Mouse (Mus musculus) hindbrain, embryonic 12.5 days (tissue): ENCODE measurements around the gene Camta1. TPM values are rescaled to one million over a fixed set of nuclear protein-coding genes. Genes with fewer than 3 reads are reported as not detected.

Source experiments
- ATAC-seq: fragments of 200-750 bp; cut with Nextera tagmentation; 2 replicates; pipeline ENCODE4 v1.8.0; 2017; ENCODE audit warnings: moderate TSS enrichment; ENCODE audit not compliant: low FRiP score
- H3K27ac ChIP-seq: fragments of 300-500 bp; sonication (generic); 2 replicates; pipeline ENCODE4 v1.5.1; 2016; ENCODE audit warnings: mild to moderate bottlenecking
- H3K27me3 ChIP-seq: fragments of 300-500 bp; sonication (generic); 2 replicates; pipeline ENCODE4 v1.6.1; 2016; ENCODE audit warnings: mild to moderate bottlenecking
- H3K36me3 ChIP-seq: fragments of 300-500 bp; sonication (generic); 2 replicates; pipeline ENCODE4 v1.6.1; 2016; ENCODE audit warnings: mild to moderate bottlenecking
- H3K4me1 ChIP-seq: fragments of 300-500 bp; sonication (generic); 2 replicates; pipeline ENCODE4 v1.6.1; 2016
- H3K4me2 ChIP-seq: fragments of 300-500 bp; sonication (generic); replicated peaks from 2 replicates; pipeline ENCODE4 v1.6.1; 2016; ENCODE audit warnings: mild to moderate bottlenecking
- H3K4me3 ChIP-seq: fragments of 300-500 bp; sonication (generic); 2 replicates; pipeline ENCODE4 v1.5.1; 2016; ENCODE audit warnings: mild to moderate bottlenecking
- H3K9ac ChIP-seq: fragments of 300-500 bp; sonication (generic); 2 replicates; pipeline ENCODE4 v1.6.1; 2016; ENCODE audit warnings: mild to moderate bottlenecking, moderate library complexity
- H3K9me3 ChIP-seq: fragments of 300-500 bp; sonication (generic); replicated peaks from 2 replicates; pipeline ENCODE4 v1.6.1; 2016; ENCODE audit warnings: mild to moderate bottlenecking
- WGBS: fragments of 180-500 bp; shearing (Covaris S2); methylation state at CpG from one replicate; pipeline ENCODE4 v1.1.7; 2016; 5-methylcytosine and 5-hydroxymethylcytosine counted together
- polyA plus RNA-seq: library from polyadenylated mRNA; unstranded; fragments of >200 nt; fragmentation: Nextera tagmentation; extraction: Ambion mirVana; gene quantifications from 2 replicates; pipeline ENCODE4 v1.2.1, GENCODE M21; 2016

Camta1 gene
- polyA plus RNA-seq, 1 experiment from 2014 or later: 136 TPM

DNA sequence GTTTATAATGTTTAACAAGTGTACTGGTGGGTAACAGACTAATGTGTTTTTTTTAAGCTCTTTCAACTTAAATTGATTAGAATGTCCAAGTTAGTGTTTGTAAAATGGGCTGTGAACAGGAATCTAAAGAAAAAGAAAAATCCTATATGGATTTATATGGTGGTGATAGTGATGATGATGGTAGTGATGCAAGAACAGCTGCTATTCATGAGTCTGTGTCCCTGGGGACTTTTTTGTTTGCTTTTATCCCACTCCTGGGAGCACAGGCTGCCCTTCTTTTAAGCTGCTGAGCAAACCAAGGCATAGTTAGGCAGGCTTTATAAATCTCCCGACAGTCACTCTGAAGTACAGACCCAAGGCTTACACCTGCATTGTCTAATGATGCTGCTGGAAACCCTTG, 928.2 kb downstream of the Camta1 start:
- no peak for ATAC-seq
- Histone ChIP-seq H3K4me1 (no peaks in the 10 kb centered on the region), H3K9me3 (no peaks in the 10 kb centered on the region), H3K9ac (no peak overlapping the region), H3K27me3 (no peaks in the 10 kb centered on the region), H3K36me3 (no peaks in the 10 kb centered on the region), H3K4me3 (no peak overlapping the region), H3K27ac (no peak overlapping the region), H3K4me2 (no peak overlapping the region)
- WGBS: 70% methylated on average over 1 of the region's 1 CpGs

DNA sequence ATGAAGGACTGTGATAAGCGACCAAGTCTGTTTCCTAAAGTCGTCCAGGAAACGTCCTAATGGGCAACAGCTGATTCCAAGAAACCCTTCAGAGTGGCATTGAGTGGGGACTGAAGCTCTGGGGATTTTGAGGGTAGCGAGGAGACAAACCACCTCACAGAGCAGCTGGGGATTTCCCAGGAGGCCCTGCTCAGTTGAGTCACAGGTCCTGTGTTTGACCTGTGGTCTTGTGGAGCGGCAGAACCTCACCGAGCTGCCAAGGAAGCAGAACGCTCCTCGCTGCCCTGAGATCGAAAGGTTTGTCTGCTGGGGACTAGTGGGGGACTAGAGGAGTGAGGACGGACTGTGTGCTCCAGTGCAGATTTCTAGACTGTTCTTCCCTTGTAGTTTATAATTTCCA, 933.9 kb downstream of the Camta1 start:
- H3K4me3 ChIP-seq: no peak overlapping the region
- no peak overlapping the region for H3K27ac ChIP-seq
- no peak for ATAC-seq
- peaks cover 3% of the 10 kb centered on the region; the same call in 1 of the 2 replicates for H3K4me1 ChIP-seq
- 64% methylated on average over 10 of the region's 10 CpGs for WGBS
- no peaks in the 10 kb centered on the region for H3K36me3 ChIP-seq
- no peak overlapping the region for H3K4me2 ChIP-seq
- H3K27me3 ChIP-seq: no peaks in the 10 kb centered on the region
- no peak overlapping the region for H3K9ac ChIP-seq
- no peaks in the 10 kb centered on the region for H3K9me3 ChIP-seq

DNA sequence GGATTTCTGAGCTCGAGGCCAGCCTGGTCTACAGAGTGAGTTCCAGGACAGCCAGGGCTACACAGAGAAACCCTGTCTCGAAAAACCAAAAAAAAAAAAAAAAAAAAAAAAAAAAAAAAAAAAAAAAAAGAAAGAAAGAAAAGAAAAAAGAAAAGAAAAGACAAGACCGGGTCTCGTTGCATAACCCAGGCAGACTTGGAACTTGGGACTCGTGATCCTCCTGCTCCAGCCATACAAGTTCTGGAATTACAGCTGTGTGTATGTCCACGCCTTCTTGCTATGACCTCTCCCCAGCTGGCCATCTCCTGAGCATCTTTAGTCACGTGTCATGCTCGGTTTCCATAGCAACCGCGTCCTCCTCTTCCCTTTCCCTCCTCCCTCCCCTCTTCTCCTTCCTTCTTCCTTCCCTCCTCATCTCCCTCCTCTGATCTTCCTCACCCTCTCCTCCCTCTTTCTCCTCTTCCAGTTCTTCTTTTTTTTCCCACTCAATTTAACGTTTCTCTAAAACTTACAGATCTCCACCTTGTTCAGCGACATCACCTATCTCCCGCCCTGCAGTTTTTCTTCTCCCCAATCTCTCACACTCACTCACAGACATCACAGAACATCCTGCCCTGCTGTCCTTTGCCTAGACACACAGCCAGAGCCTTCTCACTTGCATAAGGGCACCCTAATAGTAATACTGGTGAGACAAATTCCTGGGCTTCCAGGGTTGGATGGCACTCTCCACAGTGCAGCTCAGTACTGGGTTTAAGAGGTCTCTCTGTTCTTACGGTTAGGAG, 934.6 kb downstream of the Camta1 start:
- H3K27me3 ChIP-seq: no peaks in the 10 kb centered on the region
- H3K4me3 ChIP-seq: no peak overlapping the region
- H3K27ac ChIP-seq: no peak overlapping the region
- H3K4me1 ChIP-seq: peaks cover 3% of the 10 kb centered on the region; the same call in 1 of the 2 replicates
- H3K36me3 ChIP-seq: no peaks in the 10 kb centered on the region
- H3K9me3 ChIP-seq: no peaks in the 10 kb centered on the region
- ATAC-seq: no peak
- H3K4me2 ChIP-seq: no peak overlapping the region
- H3K9ac ChIP-seq: no peak overlapping the region
- WGBS: 51% methylated on average over 14 of the region's 14 CpGs

DNA sequence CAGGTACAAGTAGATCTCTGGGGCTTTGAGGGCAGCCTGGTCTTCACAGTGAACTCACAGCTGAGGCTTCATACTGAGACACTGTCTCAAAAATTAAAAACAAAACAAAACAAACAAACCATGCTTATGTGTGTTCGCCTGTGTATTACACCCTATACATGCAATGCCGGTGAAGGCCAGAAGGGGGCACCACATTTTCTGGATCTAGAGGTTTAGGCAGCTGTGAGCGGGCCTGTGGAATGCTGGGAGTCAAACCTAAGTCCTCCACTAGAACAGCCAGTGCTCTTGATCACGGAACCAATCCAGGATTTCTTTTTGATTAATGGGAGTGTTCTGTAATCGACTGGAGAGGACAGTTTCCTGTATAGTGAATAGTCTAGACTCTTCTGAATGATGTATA, 935.8 kb downstream of the Camta1 start:
- H3K4me2 ChIP-seq: no peak overlapping the region
- no peaks in the 10 kb centered on the region for H3K36me3 ChIP-seq
- no peaks in the 10 kb centered on the region for H3K27me3 ChIP-seq
- WGBS: 50% methylated on average over 5 of the region's 5 CpGs
- H3K9ac ChIP-seq: no peak overlapping the region
- H3K4me1 ChIP-seq: peaks cover 3% of the 10 kb centered on the region; the same call in 1 of the 2 replicates
- H3K27ac ChIP-seq: no peak overlapping the region
- no peak for ATAC-seq
- no peak overlapping the region for H3K4me3 ChIP-seq
- H3K9me3 ChIP-seq: no peaks in the 10 kb centered on the region

DNA sequence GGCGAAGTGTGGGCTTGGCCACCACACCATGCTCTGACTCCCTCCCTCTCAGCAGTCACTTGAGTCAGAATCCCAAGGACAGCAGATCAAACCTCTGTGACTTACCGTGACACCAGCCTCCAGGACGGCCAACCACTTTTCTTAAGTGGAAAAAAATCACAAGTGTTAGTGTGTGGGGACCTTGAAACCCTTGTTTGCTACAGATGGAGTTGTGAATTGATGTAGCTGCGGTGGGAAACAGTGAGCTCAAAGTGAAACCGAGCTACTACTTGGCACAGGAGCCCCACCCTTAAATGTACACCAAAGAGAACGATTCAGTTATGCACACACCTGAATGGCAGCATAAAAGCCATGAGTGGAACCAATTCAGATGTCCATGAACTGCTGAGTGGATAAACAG, 936.7 kb downstream of the Camta1 start:
- ATAC-seq: no peak
- Histone ChIP-seq H3K4me2 (no peak overlapping the region), H3K4me3 (no peak overlapping the region), H3K9me3 (no peaks in the 10 kb centered on the region), H3K9ac (no peak overlapping the region), H3K36me3 (no peaks in the 10 kb centered on the region), H3K27ac (no peak overlapping the region), H3K27me3 (no peaks in the 10 kb centered on the region), H3K4me1 (peaks cover 3% of the 10 kb centered on the region; the same call in 1 of the 2 replicates)
- WGBS: 87% methylated on average over 6 of the region's 6 CpGs

DNA sequence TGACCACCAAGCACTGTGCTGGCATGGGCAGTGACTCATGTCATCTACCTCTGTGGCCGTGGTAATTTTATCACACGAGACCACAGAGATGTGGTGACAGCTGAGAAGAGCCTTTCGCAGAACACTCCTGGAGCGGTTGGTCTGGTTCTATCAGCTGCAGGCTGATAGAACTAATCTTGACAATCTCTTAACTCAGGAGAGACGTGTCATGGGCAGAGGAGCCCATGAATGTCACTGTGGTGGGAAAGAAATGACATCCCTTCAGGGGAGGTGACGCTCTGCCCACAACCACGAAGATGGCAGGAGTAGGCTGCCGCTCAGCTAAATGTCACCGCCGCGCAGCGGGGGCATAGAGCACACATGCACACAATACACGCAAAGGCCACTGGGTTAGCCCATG, 937.4 kb downstream of the Camta1 start:
- Histone ChIP-seq H3K4me3 (no peak overlapping the region), H3K9me3 (no peaks in the 10 kb centered on the region), H3K36me3 (no peaks in the 10 kb centered on the region), H3K4me1 (peaks cover 3% of the 10 kb centered on the region; the same call in 1 of the 2 replicates), H3K9ac (no peak overlapping the region), H3K27me3 (no peaks in the 10 kb centered on the region), H3K27ac (no peak overlapping the region), H3K4me2 (no peak overlapping the region)
- ATAC-seq: no peak
- 82% methylated on average over 13 of the region's 13 CpGs for WGBS

DNA sequence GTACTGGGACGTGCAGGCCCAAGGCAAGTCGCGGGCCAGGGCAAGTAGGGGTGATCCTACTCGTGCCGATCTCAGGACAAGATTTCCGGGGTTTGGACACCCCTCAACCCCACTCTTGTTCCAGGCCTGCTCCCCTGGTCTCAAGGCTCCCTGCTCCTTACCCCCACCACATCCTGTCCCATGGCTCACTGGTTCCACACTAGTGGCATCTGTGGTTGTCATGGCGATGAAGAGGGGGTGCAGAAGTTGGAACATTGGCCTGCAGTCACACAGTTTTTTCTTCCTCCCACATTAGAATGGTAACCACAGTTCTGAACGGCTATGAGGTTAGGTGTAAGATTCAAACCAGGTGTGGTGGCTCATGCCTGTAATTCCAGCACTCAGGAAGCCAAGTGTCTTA, 940.5 kb downstream of the Camta1 start:
- no peaks in the 10 kb centered on the region for H3K9me3 ChIP-seq
- no peak for ATAC-seq
- no peak overlapping the region for H3K4me2 ChIP-seq
- H3K27ac ChIP-seq: no peak overlapping the region
- WGBS: 88% methylated on average over 8 of the region's 8 CpGs
- no peaks in the 10 kb centered on the region for H3K36me3 ChIP-seq
- no peak overlapping the region for H3K9ac ChIP-seq
- H3K4me3 ChIP-seq: no peak overlapping the region
- no peaks in the 10 kb centered on the region for H3K27me3 ChIP-seq
- no peaks in the 10 kb centered on the region for H3K4me1 ChIP-seq

DNA sequence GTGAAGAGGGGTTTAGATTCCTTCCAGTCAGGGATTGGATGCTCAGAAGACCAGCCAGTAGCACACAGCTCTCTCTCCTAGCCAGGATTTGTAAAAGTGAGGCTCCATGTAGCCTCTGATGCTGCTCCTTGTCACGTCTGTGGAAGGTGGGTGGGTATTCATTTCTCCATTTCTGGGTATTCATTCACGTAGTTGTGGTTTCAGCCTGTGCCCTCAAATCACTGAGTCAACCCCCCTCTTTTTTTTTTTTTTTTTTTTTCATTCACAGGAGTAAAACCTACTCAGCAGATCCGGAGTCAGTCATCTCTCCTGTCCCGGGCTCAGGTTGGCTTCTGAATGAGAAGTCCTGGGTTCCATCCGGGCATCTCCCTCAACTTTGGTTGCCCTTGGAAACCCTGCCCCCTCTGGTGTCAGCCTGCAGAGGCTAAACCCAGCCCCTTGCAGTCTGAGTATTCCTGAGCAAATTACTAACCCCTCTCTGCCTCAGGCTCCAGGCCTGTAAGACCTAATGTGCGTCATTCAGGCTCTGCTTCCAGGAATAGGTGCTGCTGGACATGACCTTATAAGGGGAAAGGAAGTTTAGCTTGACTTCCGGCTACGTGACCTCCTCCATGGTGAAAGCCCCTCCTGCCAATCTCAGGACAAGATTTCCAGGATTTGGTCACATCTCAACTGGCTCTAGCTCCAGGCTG, 944.2 kb downstream of the Camta1 start:
- ATAC-seq: no peak
- 71% methylated on average over 8 of the region's 8 CpGs for WGBS

DNA sequence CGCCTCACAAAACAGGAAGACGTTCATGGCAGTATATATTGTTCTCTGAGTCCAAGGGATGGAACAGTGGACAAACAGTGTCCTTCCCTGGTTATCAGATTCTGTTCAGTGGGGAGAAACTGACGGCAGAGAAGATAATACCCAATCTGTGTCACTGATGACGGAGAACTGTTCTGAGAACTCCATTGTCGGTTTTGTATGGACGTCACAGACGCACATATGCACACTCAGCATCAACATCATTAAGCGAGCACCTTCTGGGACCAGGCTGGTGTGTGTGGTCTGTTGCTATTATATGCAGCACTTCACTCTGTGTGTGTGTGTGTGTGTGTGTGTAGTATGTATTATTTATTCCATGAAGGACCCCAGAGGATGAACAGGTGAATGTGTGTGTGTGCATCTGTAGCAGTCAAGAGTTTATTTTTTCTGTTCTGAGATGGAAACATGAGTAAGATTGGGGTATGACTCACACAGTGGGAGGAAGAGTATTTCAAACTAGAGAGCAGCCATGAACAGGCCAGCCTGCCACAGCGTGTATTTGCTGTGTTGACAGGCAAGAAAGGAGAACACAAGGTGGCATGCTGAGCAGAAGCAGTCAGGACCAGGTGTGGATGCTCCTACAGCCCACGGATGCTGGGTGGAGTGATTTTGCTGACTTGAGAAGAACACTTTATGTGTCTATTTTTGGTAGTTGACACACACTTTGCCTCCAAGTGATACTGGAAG, 946.3 kb downstream of the Camta1 start:
- peak overlapping the region; percentile 65 for H3K4me3 ChIP-seq
- no peaks in the 10 kb centered on the region for H3K36me3 ChIP-seq
- no peak for ATAC-seq
- H3K9me3 ChIP-seq: no peaks in the 10 kb centered on the region
- peak overlapping the region; percentile 84 for H3K27ac ChIP-seq
- no peaks in the 10 kb centered on the region for H3K27me3 ChIP-seq
- peaks cover 18% of the 10 kb centered on the region for H3K4me1 ChIP-seq
- peak overlapping the region; percentile 82 for H3K9ac ChIP-seq
- 61% methylated on average over 10 of the region's 10 CpGs for WGBS
- H3K4me2 ChIP-seq: peak overlapping the region; percentile 72

More for the DNA sequence above, 944.2 kb downstream of the Camta1 start:
- Histone ChIP-seq H3K27ac (no peak overlapping the region), H3K9me3 (no peaks in the 10 kb centered on the region), H3K4me3 (no peak overlapping the region), H3K9ac (no peak overlapping the region), H3K4me1 (peaks cover 18% of the 10 kb centered on the region), H3K27me3 (no peaks in the 10 kb centered on the region), H3K4me2 (no peak overlapping the region), H3K36me3 (no peaks in the 10 kb centered on the region)

DNA sequence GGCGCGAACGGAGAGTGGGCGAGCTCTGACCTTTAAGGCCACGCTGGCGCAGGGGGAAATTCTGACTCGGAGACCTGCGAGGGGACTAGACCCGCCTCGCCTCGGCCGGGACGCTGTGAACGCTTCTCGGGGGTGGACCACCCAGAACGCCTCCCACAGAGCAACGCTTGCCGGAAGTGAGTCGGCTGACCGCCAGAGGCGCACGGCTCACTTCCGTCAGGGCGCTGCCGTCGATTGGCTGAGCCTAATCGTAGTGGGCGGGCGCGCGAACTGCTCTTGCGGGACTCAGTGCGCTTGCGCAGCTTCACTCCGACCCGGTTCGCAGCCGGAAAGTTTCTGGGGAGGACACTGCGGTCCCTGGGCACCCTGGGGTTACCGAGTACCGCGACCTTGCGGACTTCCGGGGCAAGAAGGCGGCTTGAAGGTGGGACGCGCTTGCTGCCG, 947.4 kb downstream of the Camta1 start, which contains the start of the genes Park7 and Tnfrsf9:
Gene Park7, minus strand, starts transcription at position 148 of the 444 bp plus-strand sequence.
Gene Tnfrsf9, plus strand, starts transcription at position 273 of the 444 bp plus-strand sequence.
- peak; percentile 85 for ATAC-seq
- Histone ChIP-seq H3K4me1 (peaks cover 20% of the 10 kb centered on the region), H3K4me3 (peak within 1 kb of the TSS; percentile 65), H3K36me3 (no peaks in the 10 kb centered on the region), H3K4me2 (peak within 1 kb of the TSS; percentile 72), H3K9me3 (no peaks in the 10 kb centered on the region), H3K27ac (peak within 1 kb of the TSS; percentile 84), H3K9ac (peak within 1 kb of the TSS; percentile 82), H3K27me3 (no peaks in the 10 kb centered on the region)
- under 1% methylated on average over 48 of the region's 48 CpGs for WGBS

DNA sequence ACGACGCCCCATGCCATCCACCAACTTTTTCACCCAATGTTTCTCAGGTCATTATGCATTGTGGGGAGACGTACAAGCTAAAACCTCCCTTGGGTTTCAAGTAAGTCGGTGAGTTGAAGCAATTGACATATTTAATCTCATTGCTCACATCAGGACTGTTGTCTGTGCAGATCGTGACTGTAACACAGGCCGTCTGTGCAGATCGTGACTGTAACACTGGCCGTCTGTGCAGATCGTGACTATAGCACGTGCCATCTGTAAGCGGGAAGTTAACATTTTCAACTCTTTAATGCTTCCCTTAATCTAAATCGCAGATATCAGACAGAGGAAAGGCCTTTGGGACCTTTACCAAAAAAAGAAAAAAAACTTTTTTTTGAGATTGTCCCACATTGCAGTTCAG, 947.9 kb downstream of the Camta1 start:
- peak overlapping the region; percentile 65 for H3K4me3 ChIP-seq
- H3K36me3 ChIP-seq: no peaks in the 10 kb centered on the region
- peaks cover 24% of the 10 kb centered on the region for H3K4me1 ChIP-seq
- H3K4me2 ChIP-seq: peak overlapping the region; percentile 72
- WGBS: 18% methylated on average over 12 of the region's 12 CpGs
- H3K27me3 ChIP-seq: no peaks in the 10 kb centered on the region
- H3K27ac ChIP-seq: peak overlapping the region; percentile 84
- H3K9me3 ChIP-seq: no peaks in the 10 kb centered on the region
- ATAC-seq: no peak
- H3K9ac ChIP-seq: peak overlapping the region; percentile 82
